Comparison of ENCODE assay signal across 18 mouse cellular contexts in genomic region chr17:71193485-71193884, GRCm38 (mm10). TPM values are rescaled to one million over a fixed set of nuclear protein-coding genes. Genes with fewer than 3 reads are reported as not detected.
DNase-seq lines count a peak whose midpoint lies in the region; ATAC-seq lines count a peak whose summit lies in the region.
"Had no signal": no experiment of that assay in that cellular context is flagged by ENCODE, and none has a peak within 500 bp of the region (broad histone marks: within the 10 kb centered on the region; RNA-seq: fewer than 3 reads in every experiment).

No protein-coding gene starts in this region.

- H3K4me3 ChIP-seq in kidney, embryonic 16.5 days (ENCODE audit: low read length), result no peak overlapping the region
- H3K4me3 ChIP-seq in limb, embryonic 13.5 days, result no peak overlapping the region
- H3K4me3 ChIP-seq: hindbrain, embryonic 10.5 days had no signal

- H3K4me1 ChIP-seq in kidney, embryonic 16.5 days (ENCODE audit: insufficient read depth, low read length), result peaks cover 37% of the 10 kb centered on the region
- H3K4me1 ChIP-seq in limb, embryonic 13.5 days, result peaks cover 54% of the 10 kb centered on the region
- H3K4me1 ChIP-seq: hindbrain, embryonic 10.5 days had no signal

- ATAC-seq in kidney, embryonic 16.5 days (ENCODE audit: low FRiP score, low TSS enrichment), result no peak
- ATAC-seq in limb, embryonic 13.5 days (ENCODE audit: low FRiP score, low read depth), result no peak
- ATAC-seq: hindbrain, postnatal 0 days; midbrain, embryonic 16.5 days had no signal

- 69% methylated on average over 1 of the region's 1 CpGs for WGBS in kidney, embryonic 16.5 days
- WGBS in limb, embryonic 13.5 days, result 63% methylated on average over 1 of the region's 1 CpGs

- no peaks in the 10 kb centered on the region for H3K27me3 ChIP-seq in kidney, embryonic 16.5 days (ENCODE audit: insufficient read depth, low read length)
- no peaks in the 10 kb centered on the region for H3K27me3 ChIP-seq in limb, embryonic 13.5 days

- no peaks in the 10 kb centered on the region for H3K36me3 ChIP-seq in kidney, embryonic 16.5 days (ENCODE audit: insufficient read depth, low read length)
- peaks cover 8% of the 10 kb centered on the region for H3K36me3 ChIP-seq in limb, embryonic 13.5 days

- no peak for DNase-seq in kidney, adult 11 months
- peak; percentile 80 for DNase-seq in 3T3-L1 (ENCODE audit: low read depth, low spot score)
- DNase-seq in Muller cell, postnatal 12 days (ENCODE audit: inconsistent ontology term), result peak; percentile 25
- DNase-seq in spleen, adult 18-20 months, result no peak
- DNase-seq in cerebellum, postnatal 10 days, result no peak
- DNase-seq in testis, postnatal 10 days (ENCODE audit: low spot score), result no peak
- DNase-seq: adrenal gland, postnatal 36 days; cerebellum, adult 18-20 months; cerebellum, postnatal 36 days; kidney, adult 9 months; lung, postnatal 14 days; right cerebral cortex, postnatal 4 days had no signal

- H3K9me3 ChIP-seq in kidney, embryonic 16.5 days (ENCODE audit: low read length), result 0 out of 2 replicates have a peak, but pooled peaks cover 9% of the 10 kb centered on the region
- H3K9me3 ChIP-seq in limb, embryonic 13.5 days, result 0 out of 2 replicates have a peak, but pooled peaks cover 11% of the 10 kb centered on the region

- H3K4me2 ChIP-seq in kidney, embryonic 16.5 days (replicated peaks; ENCODE audit: low read depth, low read length), result no peak overlapping the region
- H3K4me2 ChIP-seq in limb, embryonic 13.5 days (replicated peaks), result no peak overlapping the region

- no peak overlapping the region; the same call in 1 of the 2 replicates for H3K9ac ChIP-seq in kidney, embryonic 16.5 days (replicated peaks; ENCODE audit: low read length)
- H3K9ac ChIP-seq in limb, embryonic 13.5 days, result no peak overlapping the region

- H3K27ac ChIP-seq in kidney, embryonic 16.5 days (ENCODE audit: low read length), result 0 out of 2 replicates have a peak overlapping the region, but pooled peaks have one; percentile 7
- H3K27ac ChIP-seq in limb, embryonic 13.5 days, result peak overlapping the region; percentile 22; the same call in 1 of the 2 replicates
- H3K27ac ChIP-seq: hindbrain, embryonic 10.5 days; hindbrain, postnatal 0 days; stomach, postnatal 0 days had no signal

RNA-seq across cellular contexts. Expression of gene Lpin2, which starts 11.1 kb away (rescaled TPM):
- 65.8 and 78.4 TPM in 2 replicates for polyA plus RNA-seq in kidney, embryonic 16.5 days (2015; fragmentation: Nextera tagmentation; extraction: Ambion mirVana)
- 54.1 and 56.9 TPM in 2 replicates for polyA plus RNA-seq in limb, embryonic 13.5 days (2015; fragmentation: Nextera tagmentation; extraction: Ambion mirVana)

Comparison
In these comparisons a context has a peak if more than half of its experiments do, and no peak if none do; other contexts are left out.
1. DNase-seq: peak in 3T3-L1 (single experiment) and Muller cell, postnatal 12 days (single experiment); none in kidney, adult 11 months (single experiment), spleen, adult 18-20 months (0 of 2), cerebellum, postnatal 10 days (0 of 2) and testis, postnatal 10 days (single experiment).